Mouse (Mus musculus): Measurements from ENCODE around the gene Ndufs8. TPM values are rescaled to one million over a fixed set of nuclear protein-coding genes. Genes with fewer than 3 reads are reported as not detected.

The Ndufs8 gene
- polyA plus RNA-seq, 1 experiment from 2014 or later: 285 TPM

DNA sequence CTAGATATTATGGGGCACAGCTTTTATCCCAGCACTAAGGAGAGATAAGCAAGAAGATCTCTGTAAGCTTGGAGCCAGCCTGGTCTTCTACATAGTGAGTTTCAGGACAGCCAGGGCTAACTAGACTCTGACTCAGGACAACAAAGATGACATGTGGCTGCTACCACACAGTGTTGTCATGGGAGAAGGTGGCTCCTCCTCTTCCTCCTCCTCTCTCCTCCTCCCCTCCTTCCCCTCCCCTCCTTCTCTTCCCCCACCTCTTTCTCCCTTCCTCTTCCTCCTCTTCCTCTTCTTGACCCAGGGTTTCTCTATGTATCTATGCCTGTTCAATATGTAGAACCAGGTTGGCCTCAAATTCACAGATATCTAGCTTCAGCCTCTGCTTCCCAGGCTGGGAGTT is 38.9 kb upstream of the Ndufs8 start:
- Histone ChIP-seq H3K27ac (ENCODE audit: low read length) (peak overlapping the region; percentile 36; the same call in 1 of the 2 replicates), H3K9me3 (ENCODE audit: control insufficient read depth, low read length) (no peaks in the 10 kb centered on the region), H3K36me3 (ENCODE audit: control insufficient read depth, insufficient read depth, low read length) (no peaks in the 10 kb centered on the region), H3K4me2 (ENCODE audit: low read depth, low read length) (no peak overlapping the region), H3K27me3 (ENCODE audit: control insufficient read depth, insufficient read depth, low read depth, low read length) (no peaks in the 10 kb centered on the region), H3K9ac (ENCODE audit: low read length) (no peak overlapping the region), H3K4me3 (ENCODE audit: low read length) (no peak overlapping the region), H3K4me1 (replicated peaks; ENCODE audit: control insufficient read depth, insufficient read depth, low read length) (no peaks in the 10 kb centered on the region)
- ATAC-seq (ENCODE audit: low read depth): no peak

DNA sequence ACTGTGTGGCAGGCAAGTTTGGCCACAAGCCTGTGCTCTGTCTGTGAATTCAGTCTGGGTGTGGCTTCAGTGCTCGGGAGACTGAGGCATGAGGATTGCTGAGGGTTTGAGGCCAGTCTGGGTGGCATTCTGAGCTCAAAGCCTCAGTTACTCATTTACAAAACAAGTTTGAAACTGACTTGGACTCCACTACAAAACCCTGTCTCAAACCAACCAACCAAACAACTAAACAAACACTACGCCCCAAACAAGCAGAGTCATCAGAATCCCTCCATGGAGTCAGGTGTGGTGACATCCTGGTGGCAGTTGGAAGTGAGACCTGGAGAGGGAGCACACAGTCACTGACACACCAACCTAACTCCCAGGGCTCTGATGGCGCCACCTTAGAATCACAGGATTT is 37.8 kb upstream of the Ndufs8 start:
- H3K36me3 ChIP-seq (ENCODE audit: control insufficient read depth, insufficient read depth, low read length): no peaks in the 10 kb centered on the region
- no peak overlapping the region for H3K4me3 ChIP-seq (ENCODE audit: low read length)
- no peak for ATAC-seq (ENCODE audit: low read depth)
- no peak overlapping the region for H3K9ac ChIP-seq (ENCODE audit: low read length)
- no peak overlapping the region for H3K4me2 ChIP-seq (ENCODE audit: low read depth, low read length)
- no peak overlapping the region for H3K27ac ChIP-seq (ENCODE audit: low read length)
- H3K4me1 ChIP-seq (replicated peaks; ENCODE audit: control insufficient read depth, insufficient read depth, low read length): no peaks in the 10 kb centered on the region
- H3K9me3 ChIP-seq (ENCODE audit: control insufficient read depth, low read length): no peaks in the 10 kb centered on the region
- WGBS: 74% methylated on average over 3 of the region's 3 CpGs
- no peaks in the 10 kb centered on the region for H3K27me3 ChIP-seq (ENCODE audit: control insufficient read depth, insufficient read depth, low read depth, low read length)

DNA sequence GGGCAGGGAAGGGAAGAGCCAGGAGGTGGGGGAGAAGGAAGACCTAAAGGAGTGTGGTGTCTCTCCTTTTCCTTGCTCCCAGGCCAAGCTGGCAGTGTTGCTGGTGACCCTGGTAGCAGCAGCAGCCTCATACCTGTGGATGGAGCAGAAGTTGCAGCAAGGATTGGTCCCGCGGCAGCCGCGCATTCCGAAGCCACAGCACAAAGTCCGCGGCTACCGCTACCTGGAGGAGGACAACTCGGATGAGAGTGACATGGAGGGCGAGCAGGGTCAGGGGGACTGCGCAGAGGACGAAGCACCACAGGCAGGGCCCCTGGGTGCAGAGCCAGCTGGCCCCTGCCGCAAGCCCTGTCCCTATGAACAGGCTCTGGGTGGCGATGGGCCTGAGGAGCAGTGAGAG is 36.0 kb upstream of the Ndufs8 start:
- no peak overlapping the region for H3K27ac ChIP-seq (ENCODE audit: low read length)
- H3K4me3 ChIP-seq (ENCODE audit: low read length): no peak overlapping the region
- 69% methylated on average over 14 of the region's 14 CpGs for WGBS
- H3K9ac ChIP-seq (ENCODE audit: low read length): no peak overlapping the region
- no peak overlapping the region for H3K4me2 ChIP-seq (ENCODE audit: low read depth, low read length)
- H3K4me1 ChIP-seq (replicated peaks; ENCODE audit: control insufficient read depth, insufficient read depth, low read length): no peaks in the 10 kb centered on the region
- no peaks in the 10 kb centered on the region for H3K9me3 ChIP-seq (ENCODE audit: control insufficient read depth, low read length)
- no peaks in the 10 kb centered on the region for H3K36me3 ChIP-seq (ENCODE audit: control insufficient read depth, insufficient read depth, low read length)
- no peak for ATAC-seq (ENCODE audit: low read depth)
- H3K27me3 ChIP-seq (ENCODE audit: control insufficient read depth, insufficient read depth, low read depth, low read length): no peaks in the 10 kb centered on the region

DNA sequence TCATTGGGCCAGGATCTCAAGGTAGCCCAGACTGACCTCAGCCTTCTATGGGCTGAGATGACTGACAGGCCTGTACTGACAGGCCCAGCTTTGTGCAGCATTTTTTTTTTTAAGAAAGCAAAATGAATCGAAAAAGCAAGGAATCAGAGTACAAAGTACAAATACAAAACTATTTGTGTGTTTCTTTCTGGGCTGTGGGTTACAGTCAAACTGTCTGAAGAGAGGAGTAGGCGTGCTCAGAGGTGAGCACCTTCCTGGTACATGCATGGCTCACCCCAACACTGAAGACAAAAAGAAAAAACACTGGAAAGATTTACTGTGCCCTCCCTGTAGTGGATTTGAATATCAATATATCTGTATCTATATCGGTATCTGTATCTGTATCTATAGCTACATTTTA is 35.2 kb upstream of the Ndufs8 start:
- no peak overlapping the region for H3K9ac ChIP-seq (ENCODE audit: low read length)
- no peak overlapping the region for H3K27ac ChIP-seq (ENCODE audit: low read length)
- H3K4me2 ChIP-seq (ENCODE audit: low read depth, low read length): no peak overlapping the region
- WGBS: 73% methylated on average over 3 of the region's 3 CpGs
- H3K9me3 ChIP-seq (ENCODE audit: control insufficient read depth, low read length): no peaks in the 10 kb centered on the region
- H3K4me1 ChIP-seq (replicated peaks; ENCODE audit: control insufficient read depth, insufficient read depth, low read length): 0 out of 2 replicates have a peak, but pooled peaks cover 3% of the 10 kb centered on the region
- H3K4me3 ChIP-seq (ENCODE audit: low read length): no peak overlapping the region
- no peak for ATAC-seq (ENCODE audit: low read depth)
- no peaks in the 10 kb centered on the region for H3K27me3 ChIP-seq (ENCODE audit: control insufficient read depth, insufficient read depth, low read depth, low read length)
- H3K36me3 ChIP-seq (ENCODE audit: control insufficient read depth, insufficient read depth, low read length): no peaks in the 10 kb centered on the region

DNA sequence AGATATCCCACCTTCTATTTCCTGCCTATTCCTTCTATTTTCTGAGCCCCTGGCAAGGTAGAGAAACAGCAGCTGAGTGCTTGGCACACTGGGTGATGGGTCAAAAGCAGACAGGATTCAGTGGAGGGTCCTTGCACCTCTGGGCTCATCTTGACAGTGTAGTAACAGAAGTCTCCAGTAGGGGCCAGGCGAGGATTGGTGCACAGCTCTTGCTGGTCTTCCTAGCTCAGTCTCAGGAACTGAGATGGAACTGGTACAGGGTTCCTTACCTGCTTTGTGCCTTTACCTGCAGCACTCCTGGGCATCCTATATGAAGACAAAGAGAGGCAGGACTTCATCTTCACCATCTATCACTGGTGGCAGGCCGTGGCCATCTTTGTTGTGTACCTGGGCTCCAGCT is 34.1 kb upstream of the Ndufs8 start:
- WGBS: 17% methylated on average over 2 of the region's 2 CpGs
- Histone ChIP-seq H3K9me3 (ENCODE audit: control insufficient read depth, low read length) (no peaks in the 10 kb centered on the region), H3K9ac (ENCODE audit: low read length) (no peak overlapping the region), H3K36me3 (ENCODE audit: control insufficient read depth, insufficient read depth, low read length) (no peaks in the 10 kb centered on the region), H3K4me2 (ENCODE audit: low read depth, low read length) (no peak overlapping the region), H3K4me1 (replicated peaks; ENCODE audit: control insufficient read depth, insufficient read depth, low read length) (0 out of 2 replicates have a peak, but pooled peaks cover 3% of the 10 kb centered on the region), H3K27me3 (ENCODE audit: control insufficient read depth, insufficient read depth, low read depth, low read length) (no peaks in the 10 kb centered on the region), H3K4me3 (ENCODE audit: low read length) (no peak overlapping the region), H3K27ac (ENCODE audit: low read length) (no peak overlapping the region)
- ATAC-seq (ENCODE audit: low read depth): peak; percentile 73; the same call in 1 of the 2 replicates

DNA sequence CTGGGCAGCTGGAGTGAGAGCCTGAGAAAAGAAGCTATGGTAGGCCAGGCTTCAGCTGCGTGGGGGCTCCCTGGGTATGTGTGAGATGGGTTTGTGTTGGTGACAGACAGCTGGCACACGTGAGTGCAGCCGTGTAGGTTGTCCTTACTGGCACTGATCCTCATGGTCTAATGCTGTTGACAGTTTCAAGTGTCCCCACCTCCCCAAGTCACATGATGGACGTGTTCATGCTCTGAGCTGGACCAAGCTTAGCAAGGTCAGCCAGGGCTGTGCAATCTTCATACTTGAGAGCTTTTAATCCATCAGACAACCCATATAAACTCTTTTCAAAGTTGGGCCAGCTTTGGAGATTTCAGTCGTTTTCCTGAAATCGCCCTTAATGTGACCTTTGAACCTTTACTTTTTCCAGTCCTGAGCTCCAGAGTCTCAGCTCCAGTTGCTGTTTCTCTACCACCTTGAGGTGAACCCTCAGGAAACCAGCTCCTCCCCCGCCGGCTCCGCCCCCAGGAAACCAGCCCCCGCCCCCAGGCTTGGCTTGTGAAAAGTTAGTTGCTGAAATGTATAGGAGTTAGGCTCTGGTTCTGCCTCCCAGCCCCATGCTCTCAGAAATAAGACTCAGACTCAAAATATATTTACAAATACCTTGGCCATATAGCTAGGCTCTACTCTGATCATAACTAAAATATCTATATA is 33.4 kb upstream of the Ndufs8 start:
- no peak overlapping the region for H3K4me3 ChIP-seq (ENCODE audit: low read length)
- H3K27me3 ChIP-seq (ENCODE audit: control insufficient read depth, insufficient read depth, low read depth, low read length): no peaks in the 10 kb centered on the region
- H3K4me2 ChIP-seq (ENCODE audit: low read depth, low read length): no peak overlapping the region
- H3K9me3 ChIP-seq (ENCODE audit: control insufficient read depth, low read length): no peaks in the 10 kb centered on the region
- no peaks in the 10 kb centered on the region for H3K36me3 ChIP-seq (ENCODE audit: control insufficient read depth, insufficient read depth, low read length)
- H3K9ac ChIP-seq (ENCODE audit: low read length): no peak overlapping the region
- no peak overlapping the region for H3K27ac ChIP-seq (ENCODE audit: low read length)
- 20% methylated on average over 10 of the region's 10 CpGs for WGBS
- 0 out of 2 replicates have a peak, but pooled peaks cover 3% of the 10 kb centered on the region for H3K4me1 ChIP-seq (replicated peaks; ENCODE audit: control insufficient read depth, insufficient read depth, low read length)
- ATAC-seq (ENCODE audit: low read depth): no peak

DNA sequence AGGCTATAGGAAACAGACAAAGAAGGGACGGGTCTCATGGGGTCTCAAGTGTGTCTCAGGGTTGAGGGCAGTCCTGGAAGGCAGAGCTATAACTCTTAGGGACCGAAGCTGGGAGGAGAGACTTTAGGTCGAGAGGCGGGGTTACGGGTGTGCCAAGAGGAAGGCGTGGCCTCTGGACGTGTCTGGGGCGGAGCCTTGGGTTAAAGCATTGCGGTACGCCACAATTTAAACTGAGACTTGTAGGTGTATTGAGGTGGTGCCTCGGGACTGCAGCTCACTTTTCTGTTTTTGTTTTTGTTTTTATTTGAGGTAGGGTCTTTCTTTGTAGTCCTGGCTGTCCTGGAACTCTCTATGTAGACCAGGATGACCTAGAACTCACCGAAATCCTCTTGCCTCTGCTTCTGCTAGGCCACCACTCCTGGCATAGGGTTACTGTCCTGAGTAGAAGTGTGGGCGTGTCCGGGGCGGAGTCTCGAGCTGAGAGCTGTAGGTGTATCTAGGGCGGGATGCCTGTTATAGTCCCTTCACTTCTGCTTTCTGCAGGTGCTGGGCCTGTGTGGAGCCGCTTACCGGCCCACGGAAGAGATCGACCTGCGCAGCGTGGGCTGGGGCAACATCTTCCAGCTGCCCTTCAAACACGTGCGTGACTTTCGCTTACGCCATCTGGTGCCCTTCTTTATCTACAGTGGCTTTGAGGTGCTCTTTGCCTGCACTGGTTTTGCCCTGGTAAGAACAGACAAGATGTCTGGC is 30.6 kb upstream of the Ndufs8 start:
- Histone ChIP-seq H3K4me3 (ENCODE audit: low read length) (peak overlapping the region; percentile 19; the same call in 1 of the 2 replicates), H3K9ac (ENCODE audit: low read length) (0 out of 2 replicates have a peak overlapping the region, but pooled peaks have one; percentile 32), H3K9me3 (ENCODE audit: control insufficient read depth, low read length) (no peaks in the 10 kb centered on the region), H3K4me1 (replicated peaks; ENCODE audit: control insufficient read depth, insufficient read depth, low read length) (0 out of 2 replicates have a peak, but pooled peaks cover 3% of the 10 kb centered on the region), H3K27ac (ENCODE audit: low read length) (no peak overlapping the region), H3K36me3 (ENCODE audit: control insufficient read depth, insufficient read depth, low read length) (no peaks in the 10 kb centered on the region), H3K27me3 (ENCODE audit: control insufficient read depth, insufficient read depth, low read depth, low read length) (no peaks in the 10 kb centered on the region), H3K4me2 (ENCODE audit: low read depth, low read length) (peak overlapping the region; percentile 49)
- WGBS: 23% methylated on average over 27 of the region's 27 CpGs
- ATAC-seq (ENCODE audit: low read depth): peak; percentile 55; the same call in 1 of the 2 replicates

DNA sequence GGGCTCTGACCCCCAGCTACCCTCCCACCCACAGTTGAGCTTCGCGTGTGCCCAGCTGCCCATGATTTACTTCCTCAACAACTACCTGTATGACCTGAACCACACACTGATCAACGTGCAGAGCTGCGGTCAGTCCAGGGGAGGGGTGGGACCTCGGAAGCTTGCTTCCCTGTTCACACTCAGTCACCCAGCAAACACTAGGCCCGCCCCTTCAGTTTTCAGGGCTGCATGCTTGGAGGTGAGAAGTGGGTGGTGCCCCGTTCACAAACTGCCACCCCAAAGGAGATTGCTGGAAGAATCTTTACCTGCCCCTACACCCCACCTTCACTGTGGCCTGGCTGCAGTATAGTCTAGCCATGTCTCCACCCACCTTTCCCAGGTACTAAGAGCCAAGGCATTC is 29.7 kb upstream of the Ndufs8 start:
- no peak overlapping the region for H3K4me3 ChIP-seq (ENCODE audit: low read length)
- H3K4me2 ChIP-seq (ENCODE audit: low read depth, low read length): no peak overlapping the region
- H3K9ac ChIP-seq (ENCODE audit: low read length): no peak overlapping the region
- H3K9me3 ChIP-seq (ENCODE audit: control insufficient read depth, low read length): no peaks in the 10 kb centered on the region
- no peak overlapping the region for H3K27ac ChIP-seq (ENCODE audit: low read length)
- H3K27me3 ChIP-seq (ENCODE audit: control insufficient read depth, insufficient read depth, low read depth, low read length): no peaks in the 10 kb centered on the region
- WGBS: 78% methylated on average over 7 of the region's 7 CpGs
- ATAC-seq (ENCODE audit: low read depth): no peak
- H3K4me1 ChIP-seq (replicated peaks; ENCODE audit: control insufficient read depth, insufficient read depth, low read length): 0 out of 2 replicates have a peak, but pooled peaks cover 3% of the 10 kb centered on the region
- no peaks in the 10 kb centered on the region for H3K36me3 ChIP-seq (ENCODE audit: control insufficient read depth, insufficient read depth, low read length)

Data from lung, embryonic 16.5 days (tissue).